Mouse (Mus musculus) olfactory bulb, adult 2 months (tissue): ENCODE measurements at regions not wholly inside any gene's neighbourhood (a gene's known extent, or its start where the extent isn't known, plus 50 kb on each side); places are given as distances from the start of the nearest gene placed in this dataset.

Experiments used
- CTCF ChIP-seq: fragments of 200-500 bp; IDR thresholded peaks from 2 replicates; pipeline ENCODE4 v1.5.1; 2012; ENCODE audit warnings: low read depth, mild to moderate bottlenecking, low read length, moderate library complexity; ENCODE audit not compliant: insufficient read depth
- POLR2A ChIP-seq: fragments of 200-500 bp; IDR thresholded peaks from 2 replicates; pipeline ENCODE4 v1.6.1; 2012; ENCODE audit warnings: mild to moderate bottlenecking, low read depth, low read length, moderate library complexity; ENCODE audit not compliant: insufficient read depth

- TF ChIP-seq CTCF (no peak), POLR2A (no peak)
Observed at GRCm38 (mm10) chr3:104340331-104340730, 120.2 kb upstream of the Magi3 start.
